Mouse (Mus musculus) granulocyte monocyte progenitor cell, adult 5-6 weeks (primary cell): ENCODE data around the gene Rbfox2. TPM values are rescaled to one million over a fixed set of nuclear protein-coding genes. Genes with fewer than 3 reads are reported as not detected.

Experiments
- ATAC-seq: replicated peaks from 2 replicates; pipeline ENCODE4 v1.8.0; 2016; ENCODE audit warnings: mild to moderate bottlenecking, moderate TSS enrichment, inconsistent platforms; ENCODE audit not compliant: poor library complexity, severe bottlenecking
- total RNA-seq, 2 experiments: library from RNA; stranded (forward) in 1 of 2; stranded (reverse) in 1 of 2; fragments of 200-712, 200-1000 nt in 1 of 2; fragments of >200 nt in 1 of 2; fragmentation: Nextera tagmentation in 1 of 2; gene quantifications; 2 replicates each; pipeline ENCODE4 v1.2.3; 2014 to 2017

Rbfox2 gene
- total RNA-seq, 2 experiments from 2014 or later = 0.24 to 3.6 TPM

GRCm38 (mm10) chr15:77153088-77153546 is 153.7 kb downstream of the Rbfox2 start:
- peak; percentile 32 for ATAC-seq

GRCm38 (mm10) chr15:77152336-77153087 is 154.3 kb downstream of the Rbfox2 start:
- no peak; the same call in 1 of the 2 replicates for ATAC-seq

- ATAC-seq = no peak
Observed at GRCm38 (mm10) chr15:77151816-77152215, 155.0 kb downstream of the Rbfox2 start.

DNA sequence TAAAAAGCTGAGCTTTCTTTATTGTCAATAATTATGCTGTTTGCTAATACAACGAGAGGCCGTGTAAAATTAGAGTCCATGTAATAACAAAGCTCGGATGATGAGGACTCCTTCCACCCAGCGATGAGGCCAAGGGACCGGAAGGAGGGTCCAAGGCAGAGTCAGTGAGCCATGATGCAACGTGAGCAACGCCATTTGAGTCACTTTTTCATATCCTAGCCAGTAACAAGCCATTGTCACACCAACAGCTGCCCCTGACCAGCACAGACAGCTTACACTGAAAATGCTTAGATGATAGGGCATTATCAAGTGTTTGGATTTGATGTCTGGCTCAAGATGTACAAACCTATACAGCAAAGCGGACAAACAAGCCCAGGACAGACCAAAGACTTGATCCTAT is 155.6 kb downstream of the Rbfox2 start:
- no peak for ATAC-seq

DNA sequence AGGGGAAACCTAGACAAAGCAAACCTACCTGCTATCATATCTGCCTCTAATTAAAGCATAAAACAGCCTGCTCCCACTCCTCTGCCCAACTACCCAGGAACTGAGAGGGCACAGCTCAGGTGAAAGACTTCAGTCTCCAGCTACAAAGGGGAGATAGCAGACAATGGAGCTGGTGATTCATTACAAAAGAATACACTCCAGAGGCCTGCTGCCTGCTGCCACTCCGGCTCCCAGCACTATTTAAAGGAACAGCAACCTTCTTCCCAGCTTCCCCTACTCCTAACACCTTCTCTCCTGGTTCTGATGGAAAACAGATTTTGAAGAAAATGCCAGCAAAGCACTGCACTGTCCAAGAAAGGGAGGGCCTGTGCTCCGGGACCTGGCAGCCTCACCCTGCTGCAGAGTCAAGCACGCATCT is 156.4 kb downstream of the Rbfox2 start:
- ATAC-seq = no peak

DNA sequence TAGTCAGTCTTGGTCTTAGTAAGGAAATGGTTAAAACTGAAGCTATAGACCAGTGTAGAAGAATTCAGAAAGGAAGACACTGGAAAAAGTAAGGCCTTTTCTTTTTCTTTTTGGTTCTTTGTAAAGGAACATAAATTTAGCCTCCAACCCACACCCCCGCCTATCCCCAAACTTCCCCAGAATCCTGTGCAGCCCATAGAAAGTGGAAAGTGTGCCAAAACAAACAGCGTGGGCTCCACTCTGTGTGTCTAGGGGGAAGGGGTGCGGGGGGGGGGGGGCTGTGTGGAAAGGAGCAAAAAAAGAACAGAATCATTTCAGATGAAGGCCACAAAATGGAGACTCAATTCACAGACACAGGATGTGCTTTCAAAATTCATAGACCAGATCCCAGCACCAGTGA is 156.8 kb downstream of the Rbfox2 start:
- no peak for ATAC-seq

DNA sequence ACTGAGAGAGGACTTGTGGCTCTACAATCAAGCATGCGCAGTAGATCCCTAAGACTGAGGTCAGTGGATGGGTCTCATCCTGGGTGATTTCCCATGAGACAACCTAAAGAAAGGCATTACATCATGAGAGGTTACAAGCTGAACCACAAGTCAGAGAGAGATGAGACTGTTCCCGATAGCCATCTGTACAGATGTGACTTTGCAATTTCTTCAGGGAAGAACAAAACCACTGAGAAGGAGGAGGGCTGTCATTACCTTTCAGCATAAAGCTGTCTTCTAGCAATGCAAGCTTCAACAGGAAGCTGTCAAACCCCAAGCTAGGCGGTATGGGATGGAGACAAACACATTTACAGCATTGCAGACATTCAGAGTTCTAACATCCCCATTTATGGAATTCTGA is 157.3 kb downstream of the Rbfox2 start:
- ATAC-seq = peak; percentile 63

DNA sequence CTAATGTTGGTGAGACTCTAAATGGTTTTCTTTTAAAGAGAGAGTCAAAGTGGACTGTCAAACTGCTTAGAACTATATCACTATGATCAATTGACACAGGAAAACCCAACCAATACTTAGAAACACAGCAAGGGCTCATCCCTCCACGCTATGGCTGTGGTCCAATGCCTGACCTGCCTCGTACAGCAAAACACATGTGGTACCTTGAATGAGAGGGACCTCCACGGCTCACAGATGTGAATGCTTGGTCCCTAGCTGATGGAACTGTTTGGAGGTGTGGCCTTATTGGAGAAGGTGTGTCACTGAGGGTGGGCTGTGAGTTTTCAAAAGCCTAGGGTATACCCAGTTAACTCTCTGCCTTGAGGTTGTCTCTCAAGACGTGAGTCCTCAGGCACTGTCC is 159.9 kb downstream of the Rbfox2 start:
- no peak for ATAC-seq

DNA sequence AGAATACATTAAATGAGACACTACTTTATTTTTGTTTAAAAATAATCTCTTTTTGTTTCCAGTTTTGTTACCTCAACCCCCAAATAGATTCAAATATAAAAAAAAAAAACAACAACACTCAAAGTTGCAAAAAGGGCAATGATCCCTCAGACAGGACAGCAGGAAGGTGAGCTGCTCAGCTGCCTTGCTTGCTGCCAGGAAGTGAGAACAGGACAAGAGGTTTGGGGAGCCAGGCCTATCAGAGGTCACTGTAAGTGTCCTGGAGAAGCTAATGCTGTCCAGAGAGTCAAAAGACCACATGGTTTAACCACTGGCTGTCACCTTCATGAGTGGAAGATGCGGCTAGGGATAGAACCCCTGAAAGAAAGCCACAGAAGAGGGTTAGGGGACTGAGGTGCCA is 161.8 kb downstream of the Rbfox2 start:
- no peak for ATAC-seq

DNA sequence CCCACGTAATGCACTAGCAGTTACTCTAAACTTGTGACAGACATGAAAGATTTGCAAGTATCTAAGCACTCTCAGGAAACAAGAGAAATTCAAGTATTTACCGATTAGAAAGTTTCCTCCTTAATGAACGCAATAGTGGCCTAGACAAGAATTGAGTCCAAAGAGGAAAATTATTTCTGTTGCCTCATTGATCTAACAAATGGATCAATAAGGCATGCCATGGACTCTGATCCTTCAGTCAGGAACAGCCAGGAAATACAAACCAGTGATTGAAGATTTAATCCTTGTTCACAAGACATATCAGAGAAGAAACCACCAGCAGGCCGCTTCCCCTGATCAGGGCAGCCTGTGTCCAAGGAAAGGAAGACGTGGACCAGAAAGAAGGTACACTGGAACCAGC is 164.0 kb downstream of the Rbfox2 start:
- no peak for ATAC-seq

GRCm38 (mm10) chr15:77142352-77142751 is 164.5 kb downstream of the Rbfox2 start:
- ATAC-seq = no peak

- ATAC-seq = no peak
Observed at GRCm38 (mm10) chr15:77141711-77142110, 165.1 kb downstream of the Rbfox2 start.

GRCm38 (mm10) chr15:77138282-77138681 is 168.5 kb downstream of the Rbfox2 start:
- no peak for ATAC-seq

DNA sequence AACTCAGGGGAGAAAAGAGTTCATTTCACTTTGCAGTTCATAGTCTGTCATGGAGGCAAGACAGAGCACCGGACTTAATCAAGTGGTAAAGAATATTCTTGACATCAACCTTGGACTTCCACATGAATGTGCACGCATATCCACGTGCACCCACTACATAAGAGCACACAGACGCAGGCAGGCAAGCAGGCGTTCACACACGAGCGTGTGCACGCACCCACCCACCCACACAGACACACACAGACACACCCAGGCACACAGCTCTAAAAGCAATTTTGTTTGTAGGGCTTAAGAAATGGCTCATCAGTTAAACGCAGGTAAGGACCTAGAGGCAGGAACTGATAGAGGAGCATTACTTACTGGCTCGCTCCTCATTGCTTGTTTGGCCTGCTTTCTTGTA is 172.3 kb downstream of the Rbfox2 start:
- ATAC-seq = no peak

DNA sequence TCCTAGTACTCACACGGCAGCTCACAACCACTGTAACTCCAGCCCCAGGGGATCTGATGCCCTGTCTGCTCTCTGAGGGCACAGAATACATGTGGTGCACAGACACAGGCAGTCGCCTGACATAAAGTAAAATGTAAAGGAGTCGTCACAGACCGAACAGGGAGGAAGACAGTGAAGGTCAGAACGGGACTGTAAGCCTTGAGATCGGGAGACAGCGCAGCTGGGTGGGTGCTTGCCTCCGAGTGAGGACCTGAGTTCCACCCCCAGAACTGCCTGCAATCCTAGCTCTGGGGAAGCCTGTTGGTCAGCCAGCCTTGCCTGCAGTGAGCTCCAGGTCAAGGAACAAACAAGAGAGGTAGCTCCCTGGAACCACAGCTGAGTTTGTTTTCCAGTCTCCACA is 177.7 kb downstream of the Rbfox2 start:
- ATAC-seq = no peak

DNA sequence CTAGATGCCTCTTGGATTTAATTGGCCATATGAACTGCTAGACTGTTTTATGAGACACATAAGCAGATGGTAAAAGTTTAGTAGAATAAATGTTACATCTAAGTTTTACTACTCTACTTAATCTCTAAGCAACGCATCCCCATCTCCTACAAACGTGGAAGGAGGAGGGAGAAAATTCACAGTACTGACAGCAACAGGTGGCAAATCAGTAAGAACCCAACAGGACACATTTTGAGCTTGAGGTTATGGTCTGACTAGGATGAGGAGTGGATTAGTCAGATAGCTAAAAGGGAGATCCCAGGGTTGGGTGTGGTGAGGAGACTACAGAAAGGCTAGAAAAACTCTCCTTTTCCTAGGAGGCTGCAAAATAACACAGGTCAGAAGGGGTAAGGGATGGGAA is 179.1 kb downstream of the Rbfox2 start:
- no peak for ATAC-seq

DNA sequence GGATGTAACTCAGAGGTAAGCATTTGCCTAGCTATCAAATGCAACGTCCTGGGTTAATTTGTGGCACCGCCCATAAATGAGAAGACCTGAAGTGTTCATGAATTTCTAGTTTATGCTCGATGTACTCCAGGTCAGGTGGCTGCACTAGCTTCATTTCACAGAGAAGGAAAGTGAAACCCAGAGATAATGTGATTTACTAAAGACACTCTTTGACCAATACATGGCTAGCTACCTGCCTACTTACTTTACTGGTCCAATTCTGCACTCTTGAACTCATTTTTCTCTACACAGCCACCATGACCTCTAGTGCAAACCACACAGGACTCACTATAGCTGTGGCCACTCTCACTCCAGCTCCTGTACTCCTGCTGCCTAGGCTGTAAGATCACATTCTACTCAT is 180.1 kb downstream of the Rbfox2 start:
- no peak for ATAC-seq

- no peak for ATAC-seq
Observed at GRCm38 (mm10) chr15:77124372-77125117, 182.3 kb downstream of the Rbfox2 start.

DNA sequence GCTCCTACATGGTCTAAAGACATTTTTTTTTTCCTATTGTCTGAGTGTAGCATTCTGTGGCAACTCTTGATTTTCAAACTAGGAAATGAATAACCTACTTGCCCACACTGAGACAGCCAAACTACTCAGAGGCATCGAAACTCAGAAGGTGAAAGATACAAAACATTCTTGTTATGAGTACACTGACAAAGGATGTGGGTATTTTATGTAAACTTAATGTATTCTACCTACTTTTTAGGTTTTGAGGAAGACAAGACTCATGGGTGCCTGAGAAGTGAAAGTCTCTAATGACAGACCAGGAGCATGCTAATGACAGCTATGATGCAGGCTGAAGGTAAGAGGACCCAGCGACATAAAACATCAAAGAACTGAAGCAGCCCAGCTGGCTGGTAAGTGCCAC is 184.0 kb downstream of the Rbfox2 start:
- ATAC-seq = no peak

DNA sequence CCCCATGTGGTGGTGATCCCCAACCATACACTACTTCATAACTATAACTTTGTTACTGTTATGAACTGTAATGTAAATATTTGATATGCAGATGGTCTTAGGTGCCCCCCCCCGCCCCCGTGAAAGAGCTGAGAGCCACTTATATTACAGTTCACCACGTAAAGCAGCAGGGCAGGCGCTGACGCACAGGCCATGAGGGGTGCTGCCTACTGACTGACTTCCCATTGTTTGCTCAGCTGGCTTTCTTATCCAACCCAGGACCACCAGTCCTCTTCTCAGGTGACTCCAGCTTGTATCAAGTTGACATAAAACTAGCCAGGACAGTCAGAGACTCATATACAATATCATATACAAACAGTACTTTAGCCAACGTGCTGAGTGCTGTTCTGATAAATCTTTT is 184.6 kb downstream of the Rbfox2 start:
- ATAC-seq = no peak

GRCm38 (mm10) chr15:77119666-77120065 is 187.1 kb downstream of the Rbfox2 start:
- no peak for ATAC-seq

DNA sequence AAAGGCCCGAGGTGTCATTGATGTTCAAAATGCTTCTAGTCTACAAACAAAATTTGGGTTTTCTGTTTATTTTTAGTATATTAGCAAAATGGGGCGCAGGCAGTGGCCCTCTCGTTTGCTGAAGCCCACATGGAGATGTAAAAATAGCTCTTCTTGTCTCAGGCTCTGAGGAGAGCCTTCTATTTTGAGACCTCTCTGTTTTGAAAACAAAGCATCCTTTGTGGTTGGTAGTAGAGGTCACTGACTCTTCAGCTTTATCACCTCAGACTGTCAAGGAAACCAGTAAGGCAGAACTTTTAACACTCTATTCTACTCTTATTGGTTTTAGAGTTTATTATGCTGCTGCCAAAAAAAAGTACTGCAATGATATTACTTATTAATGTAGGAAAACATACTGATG is 189.6 kb downstream of the Rbfox2 start:
- no peak for ATAC-seq
